Mouse (Mus musculus): Measurements from ENCODE around the gene Pax3. TPM values are rescaled to one million over a fixed set of nuclear protein-coding genes. Genes with fewer than 3 reads are reported as not detected.
A peak's percentile ranks its signal among the peaks of the same experiment; 100 is the strongest.

Gene Pax3
- polyA plus RNA-seq, 1 experiment from 2014 or later = not detected

DNA sequence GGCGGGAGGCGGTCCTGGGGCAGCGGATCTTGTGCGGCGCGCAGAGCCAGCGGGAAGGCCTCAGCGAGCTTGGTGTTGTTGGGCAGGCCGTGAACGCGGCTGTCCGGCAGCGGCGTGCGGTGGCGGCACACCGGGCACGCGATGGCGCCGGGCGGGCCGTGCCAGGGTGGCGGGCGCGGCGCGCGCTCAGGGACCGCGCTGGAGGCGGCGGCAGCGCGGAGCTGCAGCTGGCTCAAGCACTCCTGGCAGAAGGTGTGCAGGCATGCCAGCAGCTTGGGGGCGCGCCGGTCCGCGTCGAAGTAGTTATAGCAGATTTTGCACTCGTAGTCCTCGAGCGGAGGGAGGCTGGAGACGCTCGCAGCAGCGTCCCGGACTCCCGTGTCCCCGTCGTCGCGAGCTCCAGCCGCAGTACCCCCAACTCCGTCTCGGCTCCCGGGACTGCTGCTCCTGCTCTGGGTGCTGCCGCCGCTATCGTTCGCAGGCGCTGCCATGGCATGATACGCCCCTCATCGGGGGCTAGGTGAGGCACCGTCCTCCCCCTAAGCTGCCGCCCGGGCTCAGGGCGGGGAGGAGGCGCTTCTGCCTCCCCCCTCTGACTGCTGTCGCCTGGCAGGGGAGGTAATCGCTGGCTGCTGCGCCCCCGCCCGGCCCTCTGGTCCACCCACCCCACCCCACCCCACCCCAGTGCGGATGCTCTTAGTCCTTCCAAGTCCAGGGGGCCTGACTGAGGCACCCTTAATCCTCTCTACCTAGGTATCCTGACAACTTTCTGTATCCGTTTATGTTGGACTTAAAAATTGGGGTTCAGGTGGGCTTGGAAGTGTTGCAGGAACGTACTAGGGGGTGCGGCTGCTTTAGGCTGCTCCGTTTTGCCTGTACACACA lies 20.5 kb upstream of the Pax3 start:
- Histone ChIP-seq H3K4me3 (ENCODE audit: low read depth, low read length) (peak overlapping the region; percentile 41), H3K27ac (ENCODE audit: low read depth) (no peak overlapping the region), H3K4me2 (ENCODE audit: low read depth, low read length) (peak overlapping the region; percentile 71), H3K36me3 (replicated peaks; ENCODE audit: insufficient read depth, low read length) (no peaks in the 10 kb centered on the region), H3K27me3 (ENCODE audit: insufficient read depth, low read length) (peaks cover 72% of the 10 kb centered on the region), H3K4me1 (ENCODE audit: insufficient read depth) (peaks cover 7% of the 10 kb centered on the region; the same call in 1 of the 2 replicates), H3K9me3 (ENCODE audit: low read length) (no peaks in the 10 kb centered on the region), H3K9ac (replicated peaks) (no peak overlapping the region)
- 1% methylated on average over 72 of the region's 79 CpGs for WGBS (ENCODE audit: insufficient replicate concordance)
- TF ChIP-seq EP300 (IDR thresholded peaks at IDR 0.05; ENCODE audit: low read depth) = no peak
- no peak for TF ChIP-seq CTCF (IDR thresholded peaks at IDR 0.05; ENCODE audit: low read depth)
- ATAC-seq (no peak), DNase-seq (no peak)

DNA sequence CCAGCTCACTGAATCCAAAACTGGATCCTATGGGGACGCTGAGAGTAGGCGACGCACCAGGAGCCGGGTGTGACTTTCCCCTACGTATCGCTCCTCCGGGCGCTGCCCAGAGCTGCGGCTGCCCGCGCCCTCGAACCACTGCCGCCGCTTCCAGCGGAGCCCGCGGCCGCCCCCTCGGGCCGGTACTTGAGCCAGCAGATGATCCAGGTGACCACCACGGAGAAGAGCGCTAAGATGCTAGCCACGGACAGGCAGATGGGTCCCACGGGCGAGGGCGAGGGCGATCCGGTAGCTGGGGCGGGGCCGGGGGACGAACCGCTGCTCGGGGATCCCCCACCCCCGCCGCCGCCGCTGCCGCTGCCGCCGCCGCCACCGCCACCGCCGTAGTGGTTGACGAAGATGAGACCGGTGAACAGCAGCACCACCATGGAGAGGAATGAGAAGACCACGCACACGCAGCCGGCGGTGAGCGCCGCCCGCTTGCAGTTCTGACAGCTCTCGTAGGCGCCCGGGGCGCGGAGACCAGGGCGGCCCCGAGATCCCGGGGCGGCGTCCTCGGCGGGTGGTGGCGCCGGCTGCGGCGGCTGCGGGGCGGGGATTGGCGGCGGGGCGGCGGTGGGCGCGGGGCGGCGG lies 19.7 kb upstream of the Pax3 start:
- H3K9ac ChIP-seq (replicated peaks) = no peak overlapping the region
- H3K4me2 ChIP-seq (ENCODE audit: low read depth, low read length) = peak overlapping the region; percentile 71
- under 1% methylated on average over 50 of the region's 79 CpGs for WGBS (ENCODE audit: insufficient replicate concordance)
- TF ChIP-seq EP300 (IDR thresholded peaks at IDR 0.05; ENCODE audit: low read depth) = no peak
- no peak for TF ChIP-seq CTCF (IDR thresholded peaks at IDR 0.05; ENCODE audit: low read depth)
- H3K4me1 ChIP-seq (ENCODE audit: insufficient read depth) = peaks cover 7% of the 10 kb centered on the region; the same call in 1 of the 2 replicates
- H3K9me3 ChIP-seq (ENCODE audit: low read length) = no peaks in the 10 kb centered on the region
- H3K27ac ChIP-seq (ENCODE audit: low read depth) = no peak overlapping the region
- ATAC-seq (no peak), DNase-seq (no peak)
- H3K27me3 ChIP-seq (ENCODE audit: insufficient read depth, low read length) = peaks cover 79% of the 10 kb centered on the region
- no peaks in the 10 kb centered on the region for H3K36me3 ChIP-seq (replicated peaks; ENCODE audit: insufficient read depth, low read length)
- peak overlapping the region; percentile 41 for H3K4me3 ChIP-seq (ENCODE audit: low read depth, low read length)

DNA sequence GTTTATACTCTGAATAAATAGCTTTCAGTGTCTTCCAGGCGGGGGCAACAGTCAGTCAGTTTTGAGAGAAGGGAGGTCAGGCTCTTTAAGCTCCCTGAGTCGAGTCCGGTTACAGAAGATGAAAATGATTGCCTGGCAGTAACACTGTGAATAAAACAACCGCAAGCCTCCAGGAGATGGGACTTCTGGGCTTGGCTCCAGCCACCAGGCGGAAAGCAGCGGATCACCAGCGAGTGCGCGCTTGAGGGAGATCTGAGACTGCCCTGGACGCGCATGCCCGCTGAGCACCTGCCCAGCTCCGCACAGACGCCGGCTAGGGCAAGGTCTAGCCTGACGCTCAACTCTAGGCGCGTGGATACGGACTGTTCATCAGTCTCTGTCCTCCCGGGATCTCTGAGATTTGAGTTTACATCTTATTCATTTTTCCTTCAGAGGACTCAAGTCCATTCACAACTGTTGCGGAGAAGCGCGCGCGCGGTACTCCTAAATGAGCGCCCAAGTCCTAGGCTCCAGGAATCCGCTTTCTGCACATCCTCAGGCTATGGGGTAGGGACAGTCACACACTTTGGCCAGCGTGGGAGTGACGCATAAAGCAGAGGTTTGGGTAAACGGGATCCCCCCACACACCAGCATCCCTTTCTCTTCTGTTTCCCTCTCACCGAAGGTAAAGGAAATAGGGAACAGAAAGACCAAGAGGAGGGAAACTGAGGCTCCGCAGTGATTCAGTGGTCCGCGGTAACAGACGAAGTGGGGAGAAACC lies 19.0 kb upstream of the Pax3 start:
- TF ChIP-seq CTCF (IDR thresholded peaks at IDR 0.05; ENCODE audit: low read depth) = 0 out of 2 replicates have a peak, but pooled peaks have one; percentile 15
- TF ChIP-seq EP300 (IDR thresholded peaks at IDR 0.05; ENCODE audit: low read depth) = no peak
- H3K4me1 ChIP-seq (ENCODE audit: insufficient read depth) = peaks cover 7% of the 10 kb centered on the region; the same call in 1 of the 2 replicates
- peak overlapping the region; percentile 41; the same call in 1 of the 2 replicates for H3K4me3 ChIP-seq (ENCODE audit: low read depth, low read length)
- H3K27ac ChIP-seq (ENCODE audit: low read depth) = no peak overlapping the region
- DNase-seq = no peak
- no peak overlapping the region for H3K9ac ChIP-seq (replicated peaks)
- no peaks in the 10 kb centered on the region for H3K9me3 ChIP-seq (ENCODE audit: low read length)
- under 1% methylated on average over 36 of the region's 36 CpGs for WGBS (ENCODE audit: insufficient replicate concordance)
- peak overlapping the region; percentile 71 for H3K4me2 ChIP-seq (ENCODE audit: low read depth, low read length)
- H3K36me3 ChIP-seq (replicated peaks; ENCODE audit: insufficient read depth, low read length) = no peaks in the 10 kb centered on the region
- peaks cover 86% of the 10 kb centered on the region for H3K27me3 ChIP-seq (ENCODE audit: insufficient read depth, low read length)
- ATAC-seq = no peak

DNA sequence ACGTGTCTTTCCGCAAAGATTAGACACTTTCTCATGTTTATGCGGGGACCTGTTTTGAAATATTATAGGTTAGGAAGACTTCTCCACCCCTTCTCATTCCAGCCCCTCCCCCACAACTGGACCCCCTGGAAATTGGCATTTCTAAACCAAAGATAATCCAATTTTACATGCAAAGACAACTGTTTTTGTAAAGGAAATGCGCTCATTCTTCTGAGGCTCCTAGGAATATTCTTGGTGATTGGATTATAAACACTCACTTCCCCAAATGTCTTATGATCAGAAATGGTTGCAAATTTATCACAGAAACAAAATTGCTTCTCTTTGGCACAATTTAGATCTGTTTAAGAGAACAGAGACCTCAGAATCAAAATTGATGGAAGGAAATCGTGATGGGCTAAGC lies 14.1 kb upstream of the Pax3 start:
- H3K4me2 ChIP-seq (ENCODE audit: low read depth, low read length) = no peak overlapping the region
- no peaks in the 10 kb centered on the region for H3K36me3 ChIP-seq (replicated peaks; ENCODE audit: insufficient read depth, low read length)
- 9% methylated on average over 5 of the region's 5 CpGs for WGBS (ENCODE audit: insufficient replicate concordance)
- DNase-seq (no peak), ATAC-seq (no peak)
- H3K9ac ChIP-seq (replicated peaks) = no peak overlapping the region
- H3K27ac ChIP-seq (ENCODE audit: low read depth) = no peak overlapping the region
- H3K27me3 ChIP-seq (ENCODE audit: insufficient read depth, low read length) = peaks cover 92% of the 10 kb centered on the region
- no peak overlapping the region for H3K4me3 ChIP-seq (ENCODE audit: low read depth, low read length)
- H3K4me1 ChIP-seq (ENCODE audit: insufficient read depth) = 0 out of 2 replicates have a peak, but pooled peaks cover 3% of the 10 kb centered on the region
- no peak for TF ChIP-seq EP300 (IDR thresholded peaks at IDR 0.05; ENCODE audit: low read depth)
- TF ChIP-seq CTCF (IDR thresholded peaks at IDR 0.05; ENCODE audit: low read depth) = no peak
- H3K9me3 ChIP-seq (ENCODE audit: low read length) = no peaks in the 10 kb centered on the region

DNA sequence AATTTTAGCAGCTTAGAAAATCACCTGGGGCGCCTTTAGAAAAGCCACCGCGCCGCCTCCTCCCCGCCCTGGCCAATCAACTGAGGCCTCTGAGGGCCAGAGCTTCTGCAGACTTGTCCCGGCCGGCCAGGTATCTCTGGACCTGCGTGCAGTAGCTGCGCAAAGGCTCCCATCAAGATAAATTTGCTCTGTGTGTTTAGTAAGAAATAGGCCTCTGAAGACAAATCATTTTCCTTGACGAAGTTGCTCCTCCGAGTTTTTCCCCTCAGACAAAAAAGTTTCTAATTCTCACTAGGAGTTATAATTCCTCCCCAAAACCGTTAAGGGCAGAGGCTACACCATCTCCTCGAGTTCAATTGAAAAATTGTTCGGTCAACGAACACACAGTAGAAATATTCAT lies 13.6 kb upstream of the Pax3 start:
- Histone ChIP-seq H3K9me3 (ENCODE audit: low read length) (no peaks in the 10 kb centered on the region), H3K4me1 (ENCODE audit: insufficient read depth) (no peaks in the 10 kb centered on the region), H3K9ac (replicated peaks) (no peak overlapping the region), H3K36me3 (replicated peaks; ENCODE audit: insufficient read depth, low read length) (no peaks in the 10 kb centered on the region), H3K27me3 (ENCODE audit: insufficient read depth, low read length) (peaks cover 92% of the 10 kb centered on the region), H3K4me3 (ENCODE audit: low read depth, low read length) (no peak overlapping the region), H3K4me2 (ENCODE audit: low read depth, low read length) (no peak overlapping the region), H3K27ac (ENCODE audit: low read depth) (no peak overlapping the region)
- TF ChIP-seq EP300 (IDR thresholded peaks at IDR 0.05; ENCODE audit: low read depth) (no peak), CTCF (IDR thresholded peaks at IDR 0.05; ENCODE audit: low read depth) (no peak)
- no peak for DNase-seq
- no peak for ATAC-seq
- 3% methylated on average over 15 of the region's 15 CpGs for WGBS (ENCODE audit: insufficient replicate concordance)
